Mouse (Mus musculus) lung, postnatal 25 days (tissue): ENCODE measurements at regions not wholly inside any gene's neighbourhood (a gene's known extent, or its start where the extent isn't known, plus 50 kb on each side); places are given as distances from the start of the nearest gene placed in this dataset.
"Not testable (repeated sequence)": the region's sequence is repeated elsewhere in the genome, so short reads cannot be mapped to it uniquely, and the experiment has no call there.

Source experiments
- DNase-seq: peaks from one replicate; pipeline ENCODE4 v3.0.0; 2022; ENCODE audit warnings: low spot score

- no peak for DNase-seq
These were observed 102.0 kb upstream of the Ghr start for GRCm38 (mm10) chr15:3685254-3685653.

- DNase-seq, result not testable (repeated sequence)
These were observed 93.7 kb upstream of the Ghr start for GRCm38 (mm10) chr15:3677026-3677425.

GRCm38 (mm10) chr15:3672586-3672985 is 89.3 kb upstream of the Ghr start:
- no peak for DNase-seq

- DNase-seq, result no peak
These were observed 87.9 kb upstream of the Ghr start for GRCm38 (mm10) chr15:3671169-3671568.

- no peak for DNase-seq
These were observed 86.1 kb upstream of the Ghr start for GRCm38 (mm10) chr15:3669411-3669810.

GRCm38 (mm10) chr15:3668863-3669262 is 85.6 kb upstream of the Ghr start:
- no peak for DNase-seq

- DNase-seq, result no peak
These were observed 65.4 kb upstream of the Ghr start for GRCm38 (mm10) chr15:3648741-3649140.

- DNase-seq, result no peak
These were observed 56.8 kb upstream of the Ghr start for GRCm38 (mm10) chr15:3640091-3640490.
